ENCODE assay signal across 16 mouse cellular contexts in genomic region chr2:168195721-168196120, GRCm38 (mm10). TPM values are rescaled to one million over a fixed set of nuclear protein-coding genes. Genes with fewer than 3 reads are reported as not detected.
"Had no signal": no experiment of that assay in that cellular context is flagged by ENCODE, and none has a peak within 500 bp of the region (broad histone marks: within the 10 kb centered on the region; RNA-seq: fewer than 3 reads in every experiment).

No protein-coding gene starts in this region.

- DNase-seq: kidney, adult 8-10 months; kidney, postnatal 10 days; kidney, postnatal 36 days; layer of hippocampus, postnatal 36 days; lung, adult 18-20 months; lung, postnatal 10 days; lung, postnatal 36 days; thymus, adult 18-20 months; thymus, postnatal 36 days had no signal

- H3K4me2 ChIP-seq: kidney, embryonic 15.5 days; lung, embryonic 15.5 days; midbrain, embryonic 11.5 days had no signal

- H3K9me3 ChIP-seq: kidney, embryonic 15.5 days; lung, embryonic 15.5 days; megakaryocyte, embryonic 14.5 days had no signal

- H3K4me3 ChIP-seq: kidney, embryonic 15.5 days; left cerebral cortex, adult 2 months; lung, embryonic 15.5 days; megakaryocyte, embryonic 14.5 days had no signal

- H3K27me3 ChIP-seq: kidney, embryonic 15.5 days; lung, embryonic 15.5 days; megakaryocyte, embryonic 14.5 days had no signal

- H3K27ac ChIP-seq: kidney, embryonic 15.5 days; left cerebral cortex, adult 2 months; liver, embryonic 14.5 days; lung, embryonic 15.5 days had no signal

- H3K9ac ChIP-seq: kidney, embryonic 15.5 days; liver, embryonic 14.5 days; lung, embryonic 15.5 days had no signal

RNA-seq across cellular contexts. Expression of gene Gm20716, which starts 34.4 kb away (rescaled TPM):
- polyA plus RNA-seq: small intestine, adult 2 months had no signal
